Mouse (Mus musculus) embryo, embryonic 10 days (tissue): ENCODE data around the gene Dexi.
A peak's percentile ranks its signal among the peaks of the same experiment; 100 is the strongest.

ENCODE experiments used
- DNase-seq: peaks from one replicate; pipeline ENCODE4 v3.0.0-alpha.2; 2015; ENCODE audit warnings: low spot score

Dexi gene

GRCm38 (mm10) chr16:10542698-10543365, at the start of gene Dexi:
TSS of gene Dexi (minus strand) at chr16:10543054.
- peak; percentile 98 for DNase-seq

- no peak for DNase-seq
Measured at GRCm38 (mm10) chr16:10586546-10586945, 43.7 kb upstream of the Dexi start.

GRCm38 (mm10) chr16:10585165-10585564, 42.3 kb upstream of the Dexi start:
- DNase-seq = no peak

- DNase-seq = no peak
Measured at GRCm38 (mm10) chr16:10581234-10581898, 38.5 kb upstream of the Dexi start.

- no peak for DNase-seq
Measured at GRCm38 (mm10) chr16:10578376-10578775, 35.5 kb upstream of the Dexi start.

GRCm38 (mm10) chr16:10577548-10577947, 34.7 kb upstream of the Dexi start:
- no peak for DNase-seq

GRCm38 (mm10) chr16:10575915-10576314, 33.1 kb upstream of the Dexi start:
- no peak for DNase-seq

GRCm38 (mm10) chr16:10574936-10575335, 32.1 kb upstream of the Dexi start:
- DNase-seq = no peak

- DNase-seq = peak; percentile 45
Measured at GRCm38 (mm10) chr16:10571820-10572219, 29.0 kb upstream of the Dexi start.

GRCm38 (mm10) chr16:10570708-10571107, 27.9 kb upstream of the Dexi start:
- DNase-seq = no peak

- DNase-seq = no peak
Measured at GRCm38 (mm10) chr16:10569809-10570395, 27.0 kb upstream of the Dexi start.

GRCm38 (mm10) chr16:10567153-10567552, 24.3 kb upstream of the Dexi start:
- DNase-seq = no peak

- DNase-seq = peak; percentile 89
Measured at GRCm38 (mm10) chr16:10565278-10565885, 22.5 kb upstream of the Dexi start.

- no peak for DNase-seq
Measured at GRCm38 (mm10) chr16:10559991-10560390, 17.1 kb upstream of the Dexi start.

- no peak for DNase-seq
Measured at GRCm38 (mm10) chr16:10553858-10554257, 11.0 kb upstream of the Dexi start.

- no peak for DNase-seq
Measured at GRCm38 (mm10) chr16:10551592-10551991, 8.7 kb upstream of the Dexi start.

- no peak for DNase-seq
Measured at GRCm38 (mm10) chr16:10549600-10549999, 6.7 kb upstream of the Dexi start.

- no peak for DNase-seq
Measured at GRCm38 (mm10) chr16:10548938-10549337, 6.1 kb upstream of the Dexi start.

GRCm38 (mm10) chr16:10546865-10547264, 4.0 kb upstream of the Dexi start:
- no peak for DNase-seq

- peak; percentile 98 for DNase-seq
Measured at GRCm38 (mm10) chr16:10544995-10545622, 2.3 kb upstream of the Dexi start, which contains the start of gene Clec16a. TSS of gene Clec16a (plus strand) at chr16:10545339.

GRCm38 (mm10) chr16:10542266-10542665, 588 bp downstream of the Dexi start:
- DNase-seq = peak; percentile 51

- peak; percentile 15 for DNase-seq
Measured at GRCm38 (mm10) chr16:10541598-10541930, 1.3 kb downstream of the Dexi start.
